Mouse (Mus musculus): Measurements from ENCODE around the gene Abcg5. TPM values are rescaled to one million over a fixed set of nuclear protein-coding genes. Genes with fewer than 3 reads are reported as not detected.
A peak's percentile ranks its signal among the peaks of the same experiment; 100 is the strongest.

Gene Abcg5
- polyA plus RNA-seq, 1 experiment from 2014 or later, result 3.0 TPM

DNA sequence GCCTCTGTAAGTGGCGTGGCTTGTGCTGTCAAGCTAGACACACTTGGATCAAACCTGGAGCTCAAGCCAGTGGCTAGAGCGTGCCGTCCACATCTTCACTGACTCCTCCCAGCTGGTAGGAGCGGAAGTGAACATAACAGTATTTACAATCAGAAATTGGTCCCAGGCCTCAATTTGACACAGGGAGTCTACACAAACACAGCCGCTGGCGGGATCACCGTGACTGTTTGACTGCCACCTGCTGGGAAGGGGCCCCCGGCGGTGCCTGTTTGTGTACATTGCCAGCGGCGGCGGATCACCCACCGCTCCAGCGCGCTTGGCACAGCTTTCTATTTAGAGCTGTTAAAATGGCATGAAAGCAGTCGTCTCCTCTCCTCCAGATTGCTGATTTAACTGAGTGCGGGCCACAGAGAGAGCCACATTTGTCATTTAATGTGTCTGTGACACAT, 26.6 kb upstream of the Abcg5 start:
- Histone ChIP-seq H3K27ac (replicated peaks) (no peak overlapping the region), H3K4me1 (peaks cover 23% of the 10 kb centered on the region), H3K27me3 (ENCODE audit: low read depth, poor library complexity, severe bottlenecking) (no peaks in the 10 kb centered on the region), H3K4me3 (no peak overlapping the region), H3K9me3 (replicated peaks) (no peaks in the 10 kb centered on the region), H3K36me3 (peaks cover 68% of the 10 kb centered on the region)
- peak; percentile 51 for DNase-seq (ENCODE audit: low spot score)
- WGBS, result 59% methylated on average over 17 of the region's 17 CpGs

DNA sequence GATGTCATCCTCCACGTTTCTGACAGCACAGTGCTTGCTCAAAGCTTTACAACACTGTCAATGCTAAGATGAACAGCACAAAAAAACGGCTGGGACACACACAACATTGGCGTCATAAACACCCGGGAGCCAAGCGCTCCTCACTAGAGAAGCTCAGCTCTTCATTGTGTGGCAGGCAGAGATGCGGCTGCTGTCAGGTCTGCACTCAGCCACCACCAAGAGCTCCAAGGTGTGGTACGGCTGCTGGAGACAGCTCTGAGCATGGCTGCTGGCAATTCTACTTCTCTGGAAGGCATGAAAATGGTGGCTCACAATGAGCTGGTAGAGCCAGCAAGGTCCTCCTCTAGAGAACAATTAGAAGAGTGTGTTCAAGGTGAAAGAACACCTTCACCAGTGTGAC, 26.0 kb upstream of the Abcg5 start:
- peaks cover 74% of the 10 kb centered on the region for H3K36me3 ChIP-seq
- no peak overlapping the region for H3K27ac ChIP-seq (replicated peaks)
- DNase-seq (ENCODE audit: low spot score), result no peak
- no peaks in the 10 kb centered on the region for H3K27me3 ChIP-seq (ENCODE audit: low read depth, poor library complexity, severe bottlenecking)
- no peak overlapping the region for H3K4me3 ChIP-seq
- 86% methylated on average over 7 of the region's 7 CpGs for WGBS
- H3K9me3 ChIP-seq (replicated peaks), result no peaks in the 10 kb centered on the region
- peaks cover 18% of the 10 kb centered on the region for H3K4me1 ChIP-seq

DNA sequence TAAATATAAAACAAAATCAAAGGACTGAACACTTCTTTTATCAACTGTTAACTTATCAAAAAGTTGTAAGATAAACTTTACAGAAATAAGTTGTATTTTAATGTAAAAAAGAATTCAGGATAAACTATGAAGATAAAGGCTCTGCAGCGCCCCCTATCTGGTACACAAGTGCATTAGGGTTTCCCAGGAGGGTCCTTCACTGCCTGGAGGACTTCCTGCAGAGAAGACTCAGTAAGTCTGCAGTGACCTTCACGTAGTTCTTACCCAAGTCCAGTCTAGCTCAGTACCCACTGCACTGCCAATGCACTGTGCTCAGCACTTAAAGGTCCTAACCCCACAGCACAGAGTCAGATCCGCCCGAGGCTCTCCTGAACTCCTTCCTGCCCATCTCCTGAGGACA, 24.6 kb upstream of the Abcg5 start:
- no peak for DNase-seq (ENCODE audit: low spot score)
- Histone ChIP-seq H3K9me3 (replicated peaks) (no peaks in the 10 kb centered on the region), H3K4me3 (no peak overlapping the region), H3K27me3 (ENCODE audit: low read depth, poor library complexity, severe bottlenecking) (no peaks in the 10 kb centered on the region), H3K27ac (replicated peaks) (no peak overlapping the region), H3K4me1 (peaks cover 20% of the 10 kb centered on the region), H3K36me3 (peaks cover 64% of the 10 kb centered on the region)
- WGBS, result 69% methylated on average over 4 of the region's 4 CpGs

DNA sequence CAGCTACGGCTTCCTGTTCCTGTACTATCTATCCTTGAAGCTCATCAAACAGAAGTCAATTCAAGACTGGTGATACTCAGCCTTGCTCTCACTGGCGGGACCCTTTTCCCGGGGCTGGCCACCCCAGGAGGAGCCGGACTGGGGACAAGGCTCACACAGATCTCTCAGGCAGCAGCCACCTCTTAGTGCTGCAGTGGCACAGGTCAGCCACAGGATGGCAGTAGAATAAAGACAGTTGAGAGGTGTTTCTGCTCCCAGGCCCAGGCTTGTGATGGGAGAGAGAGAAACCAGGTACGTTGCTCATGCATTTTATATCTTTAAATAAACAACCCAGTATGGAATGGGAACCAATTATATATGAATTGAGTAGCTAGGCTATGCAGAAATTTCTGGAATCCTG, 15.9 kb upstream of the Abcg5 start:
- Histone ChIP-seq H3K27me3 (ENCODE audit: low read depth, poor library complexity, severe bottlenecking) (no peaks in the 10 kb centered on the region), H3K36me3 (peaks cover 1% of the 10 kb centered on the region; the same call in 1 of the 2 replicates), H3K9me3 (replicated peaks) (no peaks in the 10 kb centered on the region), H3K4me3 (no peak overlapping the region), H3K4me1 (peaks cover 18% of the 10 kb centered on the region), H3K27ac (replicated peaks) (no peak overlapping the region)
- DNase-seq (ENCODE audit: low spot score), result peak; percentile 67
- 35% methylated on average over 5 of the region's 5 CpGs for WGBS

DNA sequence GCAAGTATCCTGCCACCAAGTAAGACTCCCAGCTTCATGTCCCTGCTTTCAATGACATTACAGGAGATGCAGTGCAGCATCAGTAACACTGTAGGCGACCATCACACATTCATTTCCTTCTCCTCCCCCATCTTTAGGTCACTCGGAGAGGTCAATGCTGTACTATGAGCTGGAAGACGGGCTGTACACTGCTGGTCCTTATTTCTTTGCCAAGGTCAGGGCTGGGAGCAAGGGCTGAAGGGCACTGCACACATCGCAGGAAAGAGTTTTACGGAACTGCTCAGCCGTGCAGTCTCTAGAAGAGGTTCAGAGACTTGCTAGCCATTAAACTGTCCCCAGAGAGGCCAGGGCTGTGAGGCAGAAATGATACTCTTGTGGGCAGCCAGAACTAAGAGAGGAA, 13.7 kb upstream of the Abcg5 start:
- Histone ChIP-seq H3K27ac (replicated peaks) (no peak overlapping the region), H3K4me1 (peaks cover 13% of the 10 kb centered on the region), H3K27me3 (ENCODE audit: low read depth, poor library complexity, severe bottlenecking) (no peaks in the 10 kb centered on the region), H3K36me3 (no peaks in the 10 kb centered on the region), H3K9me3 (replicated peaks) (no peaks in the 10 kb centered on the region), H3K4me3 (no peak overlapping the region)
- WGBS, result 76% methylated on average over 6 of the region's 6 CpGs
- no peak for DNase-seq (ENCODE audit: low spot score)

DNA sequence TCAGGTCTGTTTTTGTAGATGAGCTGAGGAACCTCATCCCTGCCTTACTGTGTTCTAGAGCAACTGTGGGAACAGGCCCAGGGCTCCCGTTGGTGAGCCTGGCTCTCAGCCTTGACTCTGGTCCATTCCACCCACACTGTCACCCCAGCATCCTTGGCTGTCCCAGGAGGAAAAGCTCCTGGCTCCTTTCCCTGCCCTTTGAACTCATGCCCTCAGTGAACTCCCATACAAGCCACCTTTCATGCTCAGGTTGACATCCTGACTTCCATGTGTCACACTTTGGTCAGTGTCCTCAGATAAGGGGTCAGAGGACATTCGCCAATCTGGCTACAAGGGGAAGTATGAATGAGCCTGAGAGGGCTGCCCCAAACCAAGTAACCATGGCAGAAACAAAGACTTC, 10.9 kb upstream of the Abcg5 start:
- WGBS, result 88% methylated on average over 2 of the region's 2 CpGs
- H3K36me3 ChIP-seq, result no peaks in the 10 kb centered on the region
- no peak for DNase-seq (ENCODE audit: low spot score)

DNA sequence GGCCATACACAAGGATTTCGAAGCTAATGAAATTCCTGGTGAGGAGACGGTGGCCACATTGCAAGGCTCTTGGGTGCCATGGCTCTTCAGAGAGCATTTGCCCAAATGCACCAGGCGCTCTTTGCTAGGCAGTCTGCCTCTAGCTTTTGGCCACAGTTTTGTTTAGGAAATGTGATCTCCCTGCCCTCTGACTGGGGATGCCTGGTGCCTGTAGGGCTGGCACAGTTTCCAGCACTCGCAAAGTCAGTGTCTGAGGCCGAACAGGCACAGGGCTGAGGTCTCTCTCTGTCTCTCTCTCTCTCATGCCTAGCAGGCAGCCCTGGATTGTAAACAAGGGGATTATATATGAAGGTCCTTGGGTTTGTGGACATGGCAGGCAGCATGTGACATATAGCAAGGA, 7.3 kb upstream of the Abcg5 start:
- Histone ChIP-seq H3K27me3 (ENCODE audit: low read depth, poor library complexity, severe bottlenecking) (no peaks in the 10 kb centered on the region), H3K4me3 (no peak overlapping the region), H3K36me3 (no peaks in the 10 kb centered on the region), H3K4me1 (peaks cover 7% of the 10 kb centered on the region), H3K9me3 (replicated peaks) (no peaks in the 10 kb centered on the region), H3K27ac (replicated peaks) (0 out of 2 replicates have a peak overlapping the region, but pooled peaks have one; percentile 23)
- WGBS, result 84% methylated on average over 5 of the region's 5 CpGs
- no peak for DNase-seq (ENCODE audit: low spot score)

More for the DNA sequence above, 10.9 kb upstream of the Abcg5 start:
- no peak overlapping the region for H3K4me3 ChIP-seq
- no peaks in the 10 kb centered on the region for H3K9me3 ChIP-seq (replicated peaks)
- peaks cover 7% of the 10 kb centered on the region for H3K4me1 ChIP-seq
- no peaks in the 10 kb centered on the region for H3K27me3 ChIP-seq (ENCODE audit: low read depth, poor library complexity, severe bottlenecking)
- H3K27ac ChIP-seq (replicated peaks), result no peak overlapping the region

DNA sequence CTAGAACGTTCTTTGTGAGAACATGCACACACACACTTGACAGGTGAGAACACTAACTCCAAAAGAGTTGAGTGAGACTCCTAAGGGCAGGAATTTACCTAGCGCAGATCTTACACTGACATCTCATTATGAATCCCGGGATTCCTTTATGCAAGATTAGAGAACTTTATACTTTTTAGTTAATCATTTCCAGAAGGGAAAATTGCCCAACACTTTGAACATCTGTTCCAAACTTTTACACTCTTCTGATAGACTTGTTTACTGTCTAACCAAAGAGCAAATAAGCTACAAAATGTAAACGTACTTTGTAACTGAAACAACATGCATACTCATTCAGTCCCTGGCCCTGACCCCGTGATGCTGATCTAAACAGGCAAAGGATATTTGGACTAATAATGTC, 6.5 kb upstream of the Abcg5 start:
- H3K27me3 ChIP-seq (ENCODE audit: low read depth, poor library complexity, severe bottlenecking), result no peaks in the 10 kb centered on the region
- peaks cover 9% of the 10 kb centered on the region for H3K4me1 ChIP-seq
- no peaks in the 10 kb centered on the region for H3K36me3 ChIP-seq
- no peak overlapping the region for H3K4me3 ChIP-seq
- H3K27ac ChIP-seq (replicated peaks), result no peak overlapping the region
- no peaks in the 10 kb centered on the region for H3K9me3 ChIP-seq (replicated peaks)
- DNase-seq (ENCODE audit: low spot score), result no peak
- 89% methylated on average over 5 of the region's 5 CpGs for WGBS

DNA sequence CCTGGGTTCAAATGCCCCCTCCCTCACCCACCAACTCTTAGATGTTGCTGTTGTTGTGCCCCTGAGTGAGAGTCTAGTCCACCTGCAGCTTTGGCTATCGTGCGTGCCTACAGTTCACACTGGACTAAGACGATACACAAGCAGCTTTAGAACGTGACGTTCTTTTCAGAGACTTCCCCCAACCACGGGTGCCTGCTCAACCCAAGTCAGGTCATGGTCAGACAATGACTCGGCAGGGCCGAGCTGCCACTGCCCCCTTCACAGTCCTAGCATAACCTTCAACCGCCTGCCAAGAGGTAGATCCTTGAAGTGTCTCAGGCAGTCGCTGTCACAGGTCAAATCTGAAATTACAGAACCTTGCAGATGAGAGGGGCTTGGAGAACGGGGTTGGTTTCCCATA, 6.0 kb upstream of the Abcg5 start:
- Histone ChIP-seq H3K27ac (replicated peaks) (no peak overlapping the region), H3K36me3 (no peaks in the 10 kb centered on the region), H3K4me1 (peaks cover 9% of the 10 kb centered on the region), H3K4me3 (no peak overlapping the region), H3K27me3 (ENCODE audit: low read depth, poor library complexity, severe bottlenecking) (no peaks in the 10 kb centered on the region), H3K9me3 (replicated peaks) (no peaks in the 10 kb centered on the region)
- 92% methylated on average over 11 of the region's 11 CpGs for WGBS
- no peak for DNase-seq (ENCODE audit: low spot score)

DNA sequence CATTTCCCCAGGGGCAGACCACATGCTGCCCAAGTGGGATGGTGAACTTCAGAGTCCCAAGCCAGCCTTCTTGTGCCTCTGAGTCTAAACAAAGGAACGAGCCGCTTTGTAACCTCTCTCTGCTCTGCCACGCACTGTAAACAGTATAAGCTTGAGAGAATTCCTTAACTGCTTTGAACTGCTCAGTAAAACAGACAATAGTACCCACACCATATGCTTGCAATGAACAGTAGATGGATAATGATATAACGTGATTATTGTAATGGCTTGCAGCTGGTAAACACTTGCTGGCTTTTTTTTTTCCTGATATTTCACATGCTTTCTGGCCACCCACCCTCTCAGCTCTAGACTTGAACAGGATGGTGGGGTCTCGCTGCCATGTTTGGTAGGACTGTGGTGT, 5.2 kb upstream of the Abcg5 start:
- H3K27ac ChIP-seq (replicated peaks), result no peak overlapping the region
- H3K9me3 ChIP-seq (replicated peaks), result no peaks in the 10 kb centered on the region
- H3K4me1 ChIP-seq, result peaks cover 12% of the 10 kb centered on the region
- H3K27me3 ChIP-seq (ENCODE audit: low read depth, poor library complexity, severe bottlenecking), result no peaks in the 10 kb centered on the region
- no peak for DNase-seq (ENCODE audit: low spot score)
- H3K4me3 ChIP-seq, result no peak overlapping the region
- H3K36me3 ChIP-seq, result no peaks in the 10 kb centered on the region
- WGBS, result 85% methylated on average over 5 of the region's 5 CpGs

DNA sequence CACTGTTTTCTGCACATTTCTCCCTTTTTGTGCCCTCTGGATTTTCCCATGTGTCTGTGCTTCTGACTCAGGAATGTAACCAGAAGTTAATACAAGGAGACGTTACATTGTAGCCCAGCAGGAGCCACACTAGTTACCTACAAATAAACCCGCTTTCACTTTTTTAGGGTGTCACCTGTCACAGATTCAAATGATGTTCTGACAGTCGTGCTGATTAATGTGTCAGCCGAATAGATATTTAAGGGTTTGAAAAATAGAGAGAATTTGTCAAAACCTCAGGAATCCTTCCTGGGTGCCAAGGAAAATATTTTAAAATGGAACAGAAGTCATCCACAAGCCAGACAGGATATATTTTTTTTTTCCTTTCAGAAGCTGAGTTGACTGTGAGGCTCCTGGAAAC, 2.5 kb upstream of the Abcg5 start:
- WGBS, result 89% methylated on average over 4 of the region's 4 CpGs
- no peak for DNase-seq (ENCODE audit: low spot score)
- no peak overlapping the region for H3K27ac ChIP-seq (replicated peaks)

DNA sequence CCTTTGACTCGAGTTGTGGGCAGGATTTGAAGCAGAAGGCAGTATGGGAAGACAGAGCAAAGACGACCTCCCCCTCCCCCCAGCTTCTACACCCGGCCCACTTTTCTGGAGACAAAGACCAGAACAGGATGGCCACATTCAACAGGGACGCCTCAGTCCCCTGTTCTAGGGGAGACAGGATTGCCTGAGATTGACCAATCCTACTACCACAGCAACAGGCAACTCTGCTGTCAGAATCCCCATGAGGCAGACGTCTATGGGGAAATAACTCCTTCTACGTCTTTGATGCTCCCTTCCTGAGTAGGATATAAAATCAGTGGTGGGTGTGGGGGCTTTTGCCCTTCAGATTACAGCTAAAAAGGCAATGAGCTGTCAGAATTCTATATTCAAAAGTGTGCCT, 1.5 kb upstream of the Abcg5 start:
- 61% methylated on average over 6 of the region's 6 CpGs for WGBS
- Histone ChIP-seq H3K36me3 (no peaks in the 10 kb centered on the region), H3K4me3 (no peak overlapping the region), H3K9me3 (replicated peaks) (no peaks in the 10 kb centered on the region), H3K4me1 (peaks cover 13% of the 10 kb centered on the region), H3K27ac (replicated peaks) (no peak overlapping the region), H3K27me3 (ENCODE audit: low read depth, poor library complexity, severe bottlenecking) (no peaks in the 10 kb centered on the region)
- DNase-seq (ENCODE audit: low spot score), result no peak

More for the DNA sequence above, 2.5 kb upstream of the Abcg5 start:
- no peaks in the 10 kb centered on the region for H3K27me3 ChIP-seq (ENCODE audit: low read depth, poor library complexity, severe bottlenecking)
- H3K4me3 ChIP-seq, result no peak overlapping the region
- no peaks in the 10 kb centered on the region for H3K9me3 ChIP-seq (replicated peaks)
- peaks cover 13% of the 10 kb centered on the region for H3K4me1 ChIP-seq
- no peaks in the 10 kb centered on the region for H3K36me3 ChIP-seq

DNA sequence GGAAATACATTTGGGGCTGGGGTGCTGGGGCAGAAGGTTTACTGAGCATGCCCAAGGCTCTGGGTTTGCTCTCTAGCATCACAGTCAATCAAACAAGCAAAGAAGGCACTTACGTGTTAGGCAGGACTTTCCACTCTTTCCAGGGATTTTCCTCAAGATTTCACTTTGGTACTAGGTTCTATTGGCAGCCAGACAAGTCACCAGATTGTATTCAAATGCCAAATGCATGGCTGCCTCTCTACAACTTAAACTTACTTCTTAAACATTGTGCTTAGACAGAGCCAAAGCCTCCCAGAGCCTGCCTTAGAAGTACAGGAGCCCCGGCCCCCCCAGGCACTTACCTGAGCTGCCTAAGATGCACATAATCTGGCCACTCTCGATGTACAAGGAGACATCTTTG, 1.1 kb downstream of the Abcg5 start:
- peaks cover 13% of the 10 kb centered on the region for H3K4me1 ChIP-seq
- no peak overlapping the region for H3K4me3 ChIP-seq
- no peak overlapping the region for H3K27ac ChIP-seq (replicated peaks)
- H3K9me3 ChIP-seq (replicated peaks), result no peaks in the 10 kb centered on the region
- H3K27me3 ChIP-seq (ENCODE audit: low read depth, poor library complexity, severe bottlenecking), result peaks cover 7% of the 10 kb centered on the region; the same call in 1 of the 2 replicates
- DNase-seq (ENCODE audit: low spot score), result no peak
- 88% methylated on average over 3 of the region's 3 CpGs for WGBS
- no peaks in the 10 kb centered on the region for H3K36me3 ChIP-seq

DNA sequence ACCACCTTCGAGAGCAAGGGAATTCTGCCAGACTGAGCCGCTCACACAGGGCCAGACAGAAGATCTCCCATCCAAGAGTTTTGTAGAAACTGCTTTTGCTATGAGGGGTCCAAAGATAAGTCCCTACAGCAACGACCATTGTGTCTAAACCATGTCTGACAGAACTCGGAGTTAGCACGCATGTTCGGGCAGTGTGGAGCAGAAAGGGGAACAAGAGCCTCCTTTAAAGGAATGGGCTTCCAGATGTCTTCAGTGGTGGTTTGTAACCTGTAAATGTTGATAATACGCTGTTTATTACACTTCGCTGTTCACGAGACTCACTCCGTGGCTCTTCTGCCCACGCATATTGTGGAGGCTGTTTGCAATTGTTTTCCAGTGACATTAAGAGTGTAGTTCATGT, 5.2 kb downstream of the Abcg5 start:
- Histone ChIP-seq H3K36me3 (no peaks in the 10 kb centered on the region), H3K4me3 (no peak overlapping the region), H3K27me3 (ENCODE audit: low read depth, poor library complexity, severe bottlenecking) (peaks cover 22% of the 10 kb centered on the region), H3K4me1 (peaks cover 36% of the 10 kb centered on the region), H3K27ac (replicated peaks) (no peak overlapping the region), H3K9me3 (replicated peaks) (no peaks in the 10 kb centered on the region)
- no peak for DNase-seq (ENCODE audit: low spot score)
- WGBS, result 93% methylated on average over 11 of the region's 11 CpGs

All from midbrain, embryonic 10.5 days (tissue).